Mouse (Mus musculus) bone marrow macrophage, adult 2 months (primary cell): ENCODE data around the gene Vps45. TPM values are rescaled to one million over a fixed set of nuclear protein-coding genes. Genes with fewer than 3 reads are reported as not detected.
"Not testable (repeated sequence)": the region's sequence is repeated elsewhere in the genome, so short reads cannot be mapped to it uniquely, and the experiment has no call there.

Experiments used
- H3K27ac ChIP-seq: 2 replicates; pipeline ENCODE4 v1.5.1; 2012; ENCODE audit warnings: low read depth, low read length; ENCODE audit not compliant: insufficient read depth
- H3K4me1 ChIP-seq: 2 replicates; pipeline ENCODE4 v1.6.1; 2012; ENCODE audit warnings: low read length; ENCODE audit not compliant: control insufficient read depth, insufficient read depth
- H3K4me3 ChIP-seq: 2 replicates; pipeline ENCODE4 v1.5.1; 2012; ENCODE audit warnings: mild to moderate bottlenecking, low read length, moderate library complexity; ENCODE audit not compliant: insufficient read depth
- CTCF ChIP-seq: IDR thresholded peaks from 2 replicates; pipeline ENCODE4 v1.5.1; 2012; ENCODE audit warnings: low read depth, mild to moderate bottlenecking, low read length, moderate library complexity
- POLR2A ChIP-seq: IDR thresholded peaks from 2 replicates; pipeline ENCODE4 v1.6.1; 2012; ENCODE audit warnings: mild to moderate bottlenecking, low read depth, low read length, borderline replicate concordance
- polyA plus RNA-seq: library from polyadenylated mRNA; stranded (reverse); fragments of >200 nt; gene quantifications from 2 replicates; pipeline ENCODE4 v1.2.4, GENCODE M21; 2012; ENCODE audit not compliant: missing spikeins, insufficient read depth, insufficient read length

Vps45 gene
- polyA plus RNA-seq, 1 experiment = 22.9 TPM

GRCm38 (mm10) chr3:95963681-95964080 is 94.6 kb downstream of the Vps45 start:
- TF ChIP-seq CTCF (0 out of 2 replicates have a peak, but pooled peaks have one; percentile 29), POLR2A (no peak)
- no peak overlapping the region for H3K27ac ChIP-seq
- H3K4me3 ChIP-seq = no peak overlapping the region
- peaks cover 5% of the 10 kb centered on the region for H3K4me1 ChIP-seq

- Histone ChIP-seq H3K4me3 (no peak overlapping the region), H3K27ac (no peak overlapping the region), H3K4me1 (peaks cover 5% of the 10 kb centered on the region)
- TF ChIP-seq POLR2A (no peak), CTCF (no peak)
These were observed 95.0 kb downstream of the Vps45 start for GRCm38 (mm10) chr3:95963230-95963629.

- H3K27ac ChIP-seq, H3K4me3 ChIP-seq: not testable (repeated sequence)
- peaks cover 12% of the 10 kb centered on the region for H3K4me1 ChIP-seq
These were observed 96.1 kb downstream of the Vps45 start for GRCm38 (mm10) chr3:95962182-95962581.

GRCm38 (mm10) chr3:95959807-95960206 is 98.5 kb downstream of the Vps45 start:
- Histone ChIP-seq H3K4me3 (no peak overlapping the region), H3K4me1 (peaks cover 14% of the 10 kb centered on the region), H3K27ac (no peak overlapping the region)
- TF ChIP-seq CTCF (no peak), POLR2A (no peak)

GRCm38 (mm10) chr3:95959082-95959481 is 99.2 kb downstream of the Vps45 start:
- Histone ChIP-seq H3K4me1 (peaks cover 18% of the 10 kb centered on the region), H3K27ac (no peak overlapping the region), H3K4me3 (no peak overlapping the region)
- TF ChIP-seq POLR2A = no peak
- no peak for TF ChIP-seq CTCF

GRCm38 (mm10) chr3:95957359-95958148 is 100.7 kb downstream of the Vps45 start:
- no peak overlapping the region for H3K27ac ChIP-seq
- TF ChIP-seq POLR2A (no peak), CTCF (no peak)
- no peak overlapping the region for H3K4me3 ChIP-seq
- H3K4me1 ChIP-seq = peaks cover 22% of the 10 kb centered on the region

- no peak for TF ChIP-seq CTCF
- TF ChIP-seq POLR2A = no peak
- Histone ChIP-seq H3K4me1 (peaks cover 30% of the 10 kb centered on the region), H3K27ac (no peak overlapping the region), H3K4me3 (no peak overlapping the region)
These were observed 102.9 kb downstream of the Vps45 start for GRCm38 (mm10) chr3:95955318-95955717.

- H3K4me3 ChIP-seq = not testable (repeated sequence)
- Histone ChIP-seq H3K4me1 (peaks cover 30% of the 10 kb centered on the region), H3K27ac (peak overlapping the region; percentile 16; the same call in 1 of the 2 replicates)
These were observed 103.6 kb downstream of the Vps45 start for GRCm38 (mm10) chr3:95954648-95955173.

GRCm38 (mm10) chr3:95953522-95953921 is 104.7 kb downstream of the Vps45 start:
- Histone ChIP-seq H3K4me1 (peaks cover 30% of the 10 kb centered on the region), H3K27ac (no peak overlapping the region), H3K4me3 (no peak overlapping the region)
- TF ChIP-seq CTCF (no peak), POLR2A (no peak)

GRCm38 (mm10) chr3:95953023-95953422 is 105.2 kb downstream of the Vps45 start:
- H3K4me1 ChIP-seq = peaks cover 29% of the 10 kb centered on the region
- H3K4me3 ChIP-seq = no peak overlapping the region
- H3K27ac ChIP-seq = no peak overlapping the region
- TF ChIP-seq CTCF (no peak), POLR2A (no peak)

GRCm38 (mm10) chr3:95951566-95951965 is 106.7 kb downstream of the Vps45 start:
- Histone ChIP-seq H3K4me3 (peak overlapping the region; percentile 64), H3K4me1 (peaks cover 20% of the 10 kb centered on the region), H3K27ac (peak overlapping the region; percentile 88)
